Mouse (Mus musculus) small intestine, adult 2 months (tissue): ENCODE measurements at regions not wholly inside any gene's neighbourhood (a gene's known extent, or its start where the extent isn't known, plus 50 kb on each side); places are given as distances from the start of the nearest gene placed in this dataset.
"Not testable (repeated sequence)": the region's sequence is repeated elsewhere in the genome, so short reads cannot be mapped to it uniquely, and the experiment has no call there.

ENCODE experiments used
- CTCF ChIP-seq: fragments of 200-500 bp; IDR thresholded peaks from 2 replicates; pipeline ENCODE4 v1.5.1; 2012; ENCODE audit warnings: low read depth, mild to moderate bottlenecking, control low read depth, inconsistent platforms, low read length, moderate library complexity, mixed read lengths; ENCODE audit not compliant: insufficient replicate concordance, insufficient read length; ENCODE audit errors: extremely low read depth
- POLR2A ChIP-seq: fragments of 200-500 bp; IDR thresholded peaks from 2 replicates; pipeline ENCODE4 v1.6.1; 2012; ENCODE audit warnings: low read depth, mild to moderate bottlenecking, control low read depth, inconsistent platforms, low read length, moderate library complexity

- TF ChIP-seq CTCF, POLR2A: not testable (repeated sequence)
Observed at GRCm38 (mm10) chr11:113173317-113173716, 391.3 kb downstream of the Sox9 start.
